Mouse (Mus musculus) G1E (cell line): ENCODE measurements around the gene Sept10.

ENCODE experiments used
- CTCF ChIP-seq: IDR thresholded peaks from 2 replicates; pipeline ENCODE4 v1.5.1; 2012; ENCODE audit warnings: low read depth, low read length, inconsistent platforms, mixed read lengths
- GATA1 ChIP-seq: IDR thresholded peaks from 2 replicates; pipeline ENCODE4 v1.6.1; 2012; ENCODE audit warnings: borderline replicate concordance, low read length, inconsistent platforms, mixed read lengths
- TAL1 ChIP-seq: conservative IDR thresholded peaks from 2 replicates; pipeline ENCODE4 v1.6.1; 2012; ENCODE audit warnings: low read depth, low read length, inconsistent platforms, mixed read lengths

GRCm38 (mm10) chr10:59125497-59125896 lies 96.2 kb downstream of the Sept10 start:
- TF ChIP-seq CTCF: no peak
- TF ChIP-seq GATA1: no peak
- TF ChIP-seq TAL1: no peak
